8 mouse cellular contexts compared by ENCODE assay signal in the genomic region with DNA sequence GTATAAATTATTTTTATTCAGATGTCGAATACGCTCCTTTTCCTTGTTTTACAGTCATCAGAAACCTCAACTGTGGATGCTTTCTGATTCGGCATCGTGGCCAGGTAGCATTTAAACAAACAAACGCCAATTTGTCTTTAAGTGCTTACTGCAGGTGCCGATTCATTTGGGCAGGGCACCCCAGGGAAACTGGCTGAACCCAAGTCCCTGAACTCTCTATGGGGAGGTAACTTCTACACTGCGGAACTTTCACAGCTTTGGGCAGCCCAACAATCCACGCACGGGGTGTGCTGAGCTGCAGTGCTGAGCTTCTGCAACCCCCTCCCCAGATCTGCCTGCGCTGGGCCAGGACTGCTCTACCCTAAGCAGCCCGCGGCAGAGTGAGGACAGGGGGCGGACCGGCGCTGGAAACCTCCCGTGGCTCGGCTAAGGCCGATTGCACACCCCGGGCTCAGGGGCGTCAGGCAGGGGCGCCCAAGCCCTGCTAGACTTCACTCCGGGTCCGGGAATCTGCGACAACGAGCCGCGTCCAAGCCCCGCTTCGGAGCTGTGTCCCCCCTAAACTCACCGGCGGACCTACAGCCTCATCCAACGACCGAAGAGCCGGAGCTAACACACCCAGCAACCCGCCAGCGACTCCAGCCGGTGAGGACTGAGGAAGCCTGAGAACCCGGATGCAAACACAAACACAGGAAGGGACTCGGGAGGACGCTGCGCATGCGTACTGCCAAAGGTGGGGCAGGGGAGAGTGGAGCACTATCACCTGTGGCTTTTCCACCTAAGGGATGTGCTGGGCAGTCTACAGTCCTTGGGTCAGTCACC. TPM values are rescaled to one million over a fixed set of nuclear protein-coding genes. Genes with fewer than 3 reads are reported as not detected.
DNase-seq lines count a peak whose midpoint lies in the region; ATAC-seq and TF ChIP-seq lines count a peak whose summit lies in the region.

Gene Gnpda2, minus strand, starts transcription at position 701 of the 822 bp plus-strand sequence.

- TF ChIP-seq CTCF in E14TG2a.4 (conservative IDR thresholded peaks at IDR 0.05; ENCODE audit: low read length): no peak
- peak; percentile 49 for TF ChIP-seq CTCF in liver, postnatal 0 days (IDR thresholded peaks at IDR 0.05; ENCODE audit: low read depth)

- peak; percentile 99 for ATAC-seq in cerebellum, adult (ENCODE audit: insufficient number of reproducible peaks, low FRiP score, low TSS enrichment)
- ATAC-seq in forebrain, embryonic 13.5 days: peak; percentile 98
- peak; percentile 94 for ATAC-seq in liver, postnatal 0 days
- peak; percentile 98 for ATAC-seq in neural tube, embryonic 14.5 days (ENCODE audit: low read depth)

- H3K9me3 ChIP-seq in E14TG2a.4 (ENCODE audit: low read length): no peaks in the 10 kb centered on the region
- H3K9me3 ChIP-seq in forebrain, embryonic 13.5 days (replicated peaks): no peaks in the 10 kb centered on the region
- no peaks in the 10 kb centered on the region for H3K9me3 ChIP-seq in liver, postnatal 0 days (ENCODE audit: low read length)
- no peaks in the 10 kb centered on the region for H3K9me3 ChIP-seq in neural tube, embryonic 14.5 days (ENCODE audit: control insufficient read depth, low read length)

- intact Hi-C loops in heart, postnatal 10 days (cut with DNase I): loop anchor here (5.0 kb wide), 1 partner anchor 35 kb away; the partner anchor contains the start of gene Guf1

- H3K27ac ChIP-seq in forebrain, embryonic 13.5 days: peak within 1 kb of the TSS; percentile 84
- H3K27ac ChIP-seq in liver, postnatal 0 days (ENCODE audit: low read depth): peak within 1 kb of the TSS; percentile 64
- H3K27ac ChIP-seq in neural tube, embryonic 14.5 days (ENCODE audit: low read depth, low read length): peak within 1 kb of the TSS; percentile 82

- peaks cover 4% of the 10 kb centered on the region; the same call in 1 of the 2 replicates for H3K4me1 ChIP-seq in E14TG2a.4 (replicated peaks; ENCODE audit: low read depth, low read length)
- H3K4me1 ChIP-seq in forebrain, embryonic 13.5 days: peaks cover 6% of the 10 kb centered on the region
- 0 out of 2 replicates have a peak, but pooled peaks cover 5% of the 10 kb centered on the region for H3K4me1 ChIP-seq in liver, postnatal 0 days (ENCODE audit: insufficient read depth)
- H3K4me1 ChIP-seq in neural tube, embryonic 14.5 days (ENCODE audit: control insufficient read depth, insufficient read depth, low read length): peaks cover 5% of the 10 kb centered on the region

- peak within 1 kb of the TSS; percentile 88 for H3K4me3 ChIP-seq in E14TG2a.4 (replicated peaks; ENCODE audit: low read length)
- H3K4me3 ChIP-seq in forebrain, embryonic 13.5 days: peak within 1 kb of the TSS; percentile 70
- peak within 1 kb of the TSS; percentile 72 for H3K4me3 ChIP-seq in liver, postnatal 0 days (ENCODE audit: low read depth, low read length)
- peak within 1 kb of the TSS; percentile 73 for H3K4me3 ChIP-seq in neural tube, embryonic 14.5 days (ENCODE audit: low read depth, low read length)

- DNase-seq in heart, postnatal 10 days: peak; percentile 90 to 92
- peak; percentile 67 for DNase-seq in large intestine, adult 2 months (ENCODE audit: low read depth, low spot score)
- peak; percentile 83 for DNase-seq in liver, postnatal 0 days
- peak; percentile 85 for DNase-seq in testis, postnatal 10 days (ENCODE audit: low spot score)

- H3K27me3 ChIP-seq in E14TG2a.4 (ENCODE audit: insufficient read depth, low read length): no peaks in the 10 kb centered on the region
- H3K27me3 ChIP-seq in forebrain, embryonic 13.5 days: no peaks in the 10 kb centered on the region
- no peaks in the 10 kb centered on the region for H3K27me3 ChIP-seq in liver, postnatal 0 days (ENCODE audit: insufficient read depth, low read length)
- H3K27me3 ChIP-seq in neural tube, embryonic 14.5 days (ENCODE audit: control insufficient read depth, insufficient read depth, low read length): no peaks in the 10 kb centered on the region

- no peak for TF ChIP-seq EP300 in liver, postnatal 0 days (IDR thresholded peaks at IDR 0.05; ENCODE audit: low read depth)

- peak within 1 kb of the TSS; percentile 85 for H3K9ac ChIP-seq in forebrain, embryonic 13.5 days
- H3K9ac ChIP-seq in liver, postnatal 0 days (replicated peaks): peak within 1 kb of the TSS; percentile 87
- peak within 1 kb of the TSS; percentile 86 for H3K9ac ChIP-seq in neural tube, embryonic 14.5 days (replicated peaks; ENCODE audit: low read depth, low read length)

- WGBS in forebrain, embryonic 13.5 days: 4% methylated on average over 42 of the region's 42 CpGs
- 3% methylated on average over 42 of the region's 42 CpGs for WGBS in large intestine, adult 2 months
- 5% methylated on average over 42 of the region's 42 CpGs for WGBS in liver, postnatal 0 days (ENCODE audit: insufficient replicate concordance)
- WGBS in neural tube, embryonic 14.5 days: 3% methylated on average over 42 of the region's 42 CpGs

- H3K4me2 ChIP-seq in forebrain, embryonic 13.5 days: peak within 1 kb of the TSS; percentile 63
- peak within 1 kb of the TSS; percentile 86 for H3K4me2 ChIP-seq in liver, postnatal 0 days (ENCODE audit: low read depth, low read length)
- peak within 1 kb of the TSS; percentile 60 for H3K4me2 ChIP-seq in neural tube, embryonic 14.5 days (ENCODE audit: low read depth, low read length)

- peaks cover 6% of the 10 kb centered on the region; the same call in 1 of the 2 replicates for H3K36me3 ChIP-seq in E14TG2a.4 (ENCODE audit: insufficient read depth, low read length)
- H3K36me3 ChIP-seq in forebrain, embryonic 13.5 days (ENCODE audit: poor library complexity, severe bottlenecking): 0 out of 2 replicates have a peak, but pooled peaks cover 12% of the 10 kb centered on the region
- peaks cover 9% of the 10 kb centered on the region for H3K36me3 ChIP-seq in liver, postnatal 0 days (replicated peaks; ENCODE audit: insufficient read depth, low read length)
- H3K36me3 ChIP-seq in neural tube, embryonic 14.5 days (ENCODE audit: control insufficient read depth, insufficient read depth, low read length): no peaks in the 10 kb centered on the region; the same call in 1 of the 2 replicates

RNA-seq across cellular contexts. Expression of gene Gnpda2, which starts in this region (rescaled TPM):
- 36.5 and 37.2 TPM in 2 replicates for polyA plus RNA-seq in forebrain, embryonic 13.5 days (2015; fragmentation: Nextera tagmentation; extraction: Ambion mirVana)
- 10 to 100 TPM; 14.6 to 19.1 TPM for total RNA-seq in heart, postnatal 10 days (2021)
- polyA plus RNA-seq in large intestine, adult 2 months (2012; rRNA removed): 4.3 and 8.0 TPM in 2 replicates
- polyA plus RNA-seq in liver, postnatal 0 days (2015; fragmentation: Nextera tagmentation; extraction: Ambion mirVana): 11.6 and 11.7 TPM in 2 replicates
- polyA plus RNA-seq in neural tube, embryonic 14.5 days (2014; fragmentation: Nextera tagmentation; extraction: Ambion mirVana): 36.8 and 39.0 TPM in 2 replicates

Comparison
In these comparisons a context has a peak if more than half of its experiments do, and no peak if none do; other contexts are left out.
1. Peak in every context shown above with its lines: DNase-seq, ATAC-seq, H3K4me3 ChIP-seq and H3K27ac ChIP-seq.